Mouse (Mus musculus): ENCODE results near the gene Il10. TPM values are rescaled to one million over a fixed set of nuclear protein-coding genes. Genes with fewer than 3 reads are reported as not detected.

Il10 gene
- polyA plus RNA-seq, 1 experiment from 2014 or later, result not detected

DNA sequence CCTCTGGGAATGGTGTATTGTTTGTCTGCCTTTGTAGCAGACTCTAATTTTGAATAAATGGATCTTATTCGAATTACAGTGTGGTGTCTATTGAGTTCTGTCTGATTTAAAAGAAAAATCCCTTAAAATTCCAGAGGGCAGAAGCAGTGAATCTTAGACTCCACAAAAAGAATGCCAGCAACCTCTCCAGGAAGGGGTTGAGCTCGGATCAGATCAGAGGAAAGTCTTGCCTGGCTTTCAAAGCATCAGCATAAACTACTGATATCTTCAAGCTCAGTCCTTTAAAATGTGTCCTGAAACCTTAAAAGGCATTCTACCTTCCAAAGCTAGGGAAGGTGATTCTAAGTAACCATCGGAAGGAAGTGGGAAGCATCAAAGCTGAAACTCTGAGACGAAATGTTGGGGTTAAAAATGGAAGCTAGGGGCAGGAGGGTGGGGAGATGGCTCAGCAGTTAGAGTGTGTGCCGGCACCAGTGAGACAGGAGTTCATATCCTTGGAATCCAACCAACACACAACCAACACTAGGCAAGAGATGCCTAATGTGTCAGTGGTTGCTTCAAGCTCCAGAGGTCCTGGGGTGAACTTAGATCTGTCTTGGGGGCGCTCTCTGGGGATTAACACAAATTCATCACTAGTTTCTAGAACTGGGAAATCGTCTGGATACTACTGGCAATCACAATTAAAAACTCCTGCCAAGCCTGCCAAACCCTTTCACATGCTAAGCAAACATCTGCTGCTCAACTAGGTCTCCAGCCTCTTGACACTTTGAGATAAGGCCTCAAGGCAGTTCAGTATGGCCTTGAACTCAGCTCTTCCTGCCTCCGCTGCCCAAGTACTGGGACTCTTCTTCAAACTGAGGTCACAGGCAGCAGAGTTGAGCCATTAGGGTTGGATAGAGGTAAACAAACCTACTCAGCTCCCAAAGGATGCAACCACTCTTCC lies 5.5 kb downstream of the Il10 start:
- no peak for DNase-seq (ENCODE audit: low spot score)
- 89% methylated on average over 8 of the region's 8 CpGs for WGBS

DNA sequence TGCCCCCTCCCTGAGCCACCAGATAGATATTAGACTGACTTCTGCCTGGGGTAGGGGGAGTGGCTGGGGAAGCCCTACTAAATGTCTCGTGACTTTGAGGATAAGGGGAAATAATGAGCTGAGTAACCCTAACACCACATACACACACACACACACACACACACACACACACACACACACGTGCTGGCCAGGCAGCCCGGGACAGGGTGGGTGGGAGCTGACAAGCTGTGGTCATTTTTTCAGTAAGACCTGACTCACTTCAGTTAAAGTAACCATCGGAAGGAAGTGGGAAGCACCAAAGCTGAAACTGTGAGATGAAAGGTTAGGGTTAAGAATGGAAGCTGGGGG lies 6.2 kb downstream of the Il10 start:
- Histone ChIP-seq H3K9ac (no peak overlapping the region), H3K4me3 (replicated peaks; ENCODE audit: low read length) (no peak overlapping the region), H3K4me2 (replicated peaks) (no peak overlapping the region), H3K36me3 (replicated peaks; ENCODE audit: control insufficient read depth, insufficient read depth) (no peaks in the 10 kb centered on the region), H3K27me3 (ENCODE audit: control insufficient read depth, insufficient read depth, low read length) (no peaks in the 10 kb centered on the region), H3K27ac (no peak overlapping the region), H3K4me1 (replicated peaks; ENCODE audit: control insufficient read depth, insufficient read depth, low read length) (no peaks in the 10 kb centered on the region), H3K9me3 (ENCODE audit: control insufficient read depth, low read length) (no peaks in the 10 kb centered on the region)
- DNase-seq (ENCODE audit: low spot score), result no peak
- 93% methylated on average over 4 of the region's 4 CpGs for WGBS
- ATAC-seq (ENCODE audit: low FRiP score), result no peak

More for the DNA sequence above, 5.5 kb downstream of the Il10 start:
- no peaks in the 10 kb centered on the region for H3K9me3 ChIP-seq (ENCODE audit: control insufficient read depth, low read length)
- no peak overlapping the region for H3K9ac ChIP-seq
- no peak overlapping the region for H3K4me3 ChIP-seq (replicated peaks; ENCODE audit: low read length)
- no peak overlapping the region for H3K4me2 ChIP-seq (replicated peaks)
- H3K27me3 ChIP-seq (ENCODE audit: control insufficient read depth, insufficient read depth, low read length), result no peaks in the 10 kb centered on the region
- no peak for ATAC-seq (ENCODE audit: low FRiP score)
- no peaks in the 10 kb centered on the region for H3K36me3 ChIP-seq (replicated peaks; ENCODE audit: control insufficient read depth, insufficient read depth)
- H3K4me1 ChIP-seq (replicated peaks; ENCODE audit: control insufficient read depth, insufficient read depth, low read length), result no peaks in the 10 kb centered on the region
- H3K27ac ChIP-seq, result no peak overlapping the region

DNA sequence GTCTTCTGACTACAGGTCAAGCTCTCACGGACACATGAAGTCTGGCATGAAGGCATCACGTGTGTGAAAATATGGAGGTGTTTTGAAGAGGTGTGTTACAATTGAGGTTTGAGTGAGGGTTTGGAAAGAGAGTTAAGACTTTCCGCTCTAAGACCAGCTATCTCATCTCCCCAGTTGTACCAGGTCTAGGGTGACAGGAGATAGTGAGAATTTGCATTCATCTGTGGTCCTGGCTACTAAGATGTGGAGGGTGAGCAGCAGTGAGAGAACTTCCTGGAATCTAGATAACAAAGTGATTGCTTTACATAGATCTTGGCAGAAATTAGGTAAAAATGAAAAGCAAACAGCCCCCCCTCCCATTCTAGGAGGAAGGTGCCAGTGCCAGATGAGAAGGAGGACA lies 9.6 kb downstream of the Il10 start:
- Histone ChIP-seq H3K27me3 (ENCODE audit: control insufficient read depth, insufficient read depth, low read length) (no peaks in the 10 kb centered on the region), H3K4me2 (replicated peaks) (no peak overlapping the region), H3K4me3 (replicated peaks; ENCODE audit: low read length) (no peak overlapping the region), H3K4me1 (replicated peaks; ENCODE audit: control insufficient read depth, insufficient read depth, low read length) (no peaks in the 10 kb centered on the region), H3K36me3 (replicated peaks; ENCODE audit: control insufficient read depth, insufficient read depth) (no peaks in the 10 kb centered on the region), H3K27ac (no peak overlapping the region), H3K9ac (no peak overlapping the region), H3K9me3 (ENCODE audit: control insufficient read depth, low read length) (no peaks in the 10 kb centered on the region)
- ATAC-seq (ENCODE audit: low FRiP score) (no peak), DNase-seq (ENCODE audit: low spot score) (no peak)
- 91% methylated on average over 3 of the region's 3 CpGs for WGBS

DNA sequence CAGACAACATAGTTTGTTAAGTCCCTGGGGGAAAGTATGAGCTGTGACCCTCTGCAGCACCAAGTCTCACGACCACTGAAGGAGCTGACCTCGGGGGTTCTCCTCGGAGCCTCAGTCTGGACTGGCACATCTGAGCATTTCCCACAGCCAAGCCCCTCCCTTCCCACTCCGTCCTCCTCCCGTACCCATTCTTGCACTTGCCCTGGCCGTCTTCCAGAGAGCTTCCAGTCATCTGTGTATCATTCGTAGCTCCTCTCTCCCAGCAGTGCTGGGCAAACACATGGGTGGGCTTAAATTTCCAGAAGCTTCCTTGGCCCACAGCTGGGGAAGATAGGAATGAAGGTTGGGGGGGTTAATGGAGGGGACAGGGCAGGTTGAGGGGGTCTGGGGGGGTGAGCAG lies 10.6 kb downstream of the Il10 start:
- no peaks in the 10 kb centered on the region for H3K4me1 ChIP-seq (replicated peaks; ENCODE audit: control insufficient read depth, insufficient read depth, low read length)
- no peak for DNase-seq (ENCODE audit: low spot score)
- no peak overlapping the region for H3K27ac ChIP-seq
- WGBS, result 53% methylated on average over 7 of the region's 7 CpGs
- H3K27me3 ChIP-seq (ENCODE audit: control insufficient read depth, insufficient read depth, low read length), result no peaks in the 10 kb centered on the region
- no peak overlapping the region for H3K4me2 ChIP-seq (replicated peaks)
- H3K9ac ChIP-seq, result no peak overlapping the region
- H3K4me3 ChIP-seq (replicated peaks; ENCODE audit: low read length), result no peak overlapping the region
- no peaks in the 10 kb centered on the region for H3K9me3 ChIP-seq (ENCODE audit: control insufficient read depth, low read length)
- ATAC-seq (ENCODE audit: low FRiP score), result no peak
- no peaks in the 10 kb centered on the region for H3K36me3 ChIP-seq (replicated peaks; ENCODE audit: control insufficient read depth, insufficient read depth)

DNA sequence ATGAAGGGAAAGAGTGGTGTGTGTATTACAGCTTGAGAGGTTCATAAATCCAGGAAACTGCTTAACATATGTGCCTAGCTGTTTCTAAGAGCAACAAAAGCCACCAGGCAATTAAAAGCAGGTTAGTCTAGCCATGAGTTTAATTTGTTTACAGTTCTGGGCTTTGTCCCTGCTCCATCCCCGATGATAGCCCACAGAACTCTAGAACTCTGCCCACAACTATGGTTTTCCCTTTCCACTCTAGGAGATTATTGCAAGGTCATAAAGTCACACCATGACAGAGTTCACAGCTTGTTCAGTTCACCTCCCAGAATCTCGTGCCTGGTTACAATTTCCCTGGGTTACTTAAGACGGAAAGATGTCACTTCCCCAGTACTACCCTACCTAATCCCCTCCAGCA lies 11.6 kb downstream of the Il10 start:
- no peaks in the 10 kb centered on the region for H3K27me3 ChIP-seq (ENCODE audit: control insufficient read depth, insufficient read depth, low read length)
- H3K4me2 ChIP-seq (replicated peaks), result no peak overlapping the region
- H3K9ac ChIP-seq, result no peak overlapping the region
- H3K4me1 ChIP-seq (replicated peaks; ENCODE audit: control insufficient read depth, insufficient read depth, low read length), result no peaks in the 10 kb centered on the region
- H3K27ac ChIP-seq, result no peak overlapping the region
- ATAC-seq (ENCODE audit: low FRiP score), result no peak
- H3K36me3 ChIP-seq (replicated peaks; ENCODE audit: control insufficient read depth, insufficient read depth), result no peaks in the 10 kb centered on the region
- no peak for DNase-seq (ENCODE audit: low spot score)
- H3K9me3 ChIP-seq (ENCODE audit: control insufficient read depth, low read length), result no peaks in the 10 kb centered on the region
- 72% methylated on average over 3 of the region's 3 CpGs for WGBS
- no peak overlapping the region for H3K4me3 ChIP-seq (replicated peaks; ENCODE audit: low read length)

DNA sequence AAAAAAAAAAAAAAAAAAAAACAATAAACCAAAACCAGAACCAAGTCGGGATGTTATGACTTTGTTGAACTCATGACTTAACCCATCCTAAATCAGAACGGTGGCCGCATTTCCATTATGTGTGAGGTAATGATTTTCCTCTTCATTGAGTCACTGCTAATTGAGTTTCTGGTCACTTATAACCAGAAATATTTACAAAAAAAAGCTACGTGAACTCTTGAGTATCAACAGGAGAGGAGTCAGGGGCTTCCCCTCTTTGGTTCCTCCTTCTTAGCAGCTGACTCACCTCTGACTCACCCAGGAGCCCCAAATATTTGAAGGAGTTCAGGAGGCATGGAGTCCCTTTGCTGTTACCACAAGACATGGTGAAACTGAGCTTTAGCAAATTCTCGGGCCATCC lies 18.4 kb downstream of the Il10 start:
- WGBS, result 97% methylated on average over 5 of the region's 5 CpGs
- no peaks in the 10 kb centered on the region for H3K4me1 ChIP-seq (replicated peaks; ENCODE audit: control insufficient read depth, insufficient read depth, low read length)
- H3K9ac ChIP-seq, result no peak overlapping the region
- no peak overlapping the region for H3K4me2 ChIP-seq (replicated peaks)
- no peak overlapping the region for H3K27ac ChIP-seq
- no peak overlapping the region for H3K4me3 ChIP-seq (replicated peaks; ENCODE audit: low read length)
- H3K27me3 ChIP-seq (ENCODE audit: control insufficient read depth, insufficient read depth, low read length), result no peaks in the 10 kb centered on the region
- H3K9me3 ChIP-seq (ENCODE audit: control insufficient read depth, low read length), result peaks cover 9% of the 10 kb centered on the region; the same call in 1 of the 2 replicates
- ATAC-seq (ENCODE audit: low FRiP score) (no peak), DNase-seq (ENCODE audit: low spot score) (no peak)
- H3K36me3 ChIP-seq (replicated peaks; ENCODE audit: control insufficient read depth, insufficient read depth), result no peaks in the 10 kb centered on the region

DNA sequence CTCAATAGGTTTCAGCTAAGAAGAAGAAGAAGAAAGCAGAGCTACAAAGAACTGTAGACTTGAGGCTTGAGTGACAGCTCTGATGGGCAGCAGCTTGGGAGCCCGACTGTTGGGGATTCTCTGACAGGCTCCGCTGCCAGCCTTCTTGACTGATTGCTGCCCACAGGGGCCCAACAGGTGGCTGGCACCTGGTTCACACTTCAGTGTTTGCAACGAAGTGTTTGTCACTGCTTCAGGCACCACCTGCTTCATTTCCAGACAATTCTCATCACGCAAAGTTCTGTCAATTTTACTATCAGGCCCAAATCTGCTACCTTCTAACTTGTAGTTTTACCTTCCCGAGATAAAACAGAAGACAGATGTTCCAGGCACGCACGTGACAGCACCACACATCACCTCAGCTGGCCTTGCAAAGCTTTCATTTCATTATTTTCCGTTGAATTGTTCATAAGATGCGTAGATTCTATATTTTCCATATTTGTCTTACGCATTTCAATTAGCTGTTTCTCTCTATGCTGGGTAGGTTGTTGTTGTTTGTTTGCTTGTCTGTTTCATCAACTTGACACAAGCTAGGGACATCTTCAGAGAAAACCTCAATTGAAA lies 18.9 kb downstream of the Il10 start:
- DNase-seq (ENCODE audit: low spot score), result no peak
- H3K9ac ChIP-seq, result no peak overlapping the region
- WGBS, result 93% methylated on average over 10 of the region's 10 CpGs

DNA sequence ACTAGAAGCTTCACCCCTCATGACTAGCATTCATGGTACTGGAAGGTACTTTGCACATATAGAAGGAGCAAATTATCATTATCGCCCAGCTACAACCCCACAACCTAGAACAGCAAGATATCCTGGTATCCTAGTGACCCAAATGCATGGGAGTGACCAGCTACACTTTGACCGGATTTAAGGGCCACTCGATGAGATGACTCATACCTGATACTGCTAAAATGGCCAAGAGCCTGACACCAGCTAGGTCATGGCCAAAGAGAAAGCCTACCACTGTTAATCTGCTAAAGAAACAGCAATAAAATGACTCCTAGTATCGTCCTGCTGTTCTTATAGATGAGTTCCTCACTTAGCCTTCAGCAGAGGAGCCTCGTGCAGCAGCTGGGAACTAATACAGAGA lies 19.8 kb downstream of the Il10 start:
- H3K27ac ChIP-seq, result no peak overlapping the region
- H3K27me3 ChIP-seq (ENCODE audit: control insufficient read depth, insufficient read depth, low read length), result no peaks in the 10 kb centered on the region
- H3K9ac ChIP-seq, result no peak overlapping the region
- DNase-seq (ENCODE audit: low spot score) (no peak), ATAC-seq (ENCODE audit: low FRiP score) (no peak)
- 92% methylated on average over 5 of the region's 5 CpGs for WGBS
- no peak overlapping the region for H3K4me3 ChIP-seq (replicated peaks; ENCODE audit: low read length)
- H3K4me1 ChIP-seq (replicated peaks; ENCODE audit: control insufficient read depth, insufficient read depth, low read length), result no peaks in the 10 kb centered on the region
- H3K4me2 ChIP-seq (replicated peaks), result no peak overlapping the region
- peaks cover 9% of the 10 kb centered on the region; the same call in 1 of the 2 replicates for H3K9me3 ChIP-seq (ENCODE audit: control insufficient read depth, low read length)
- no peaks in the 10 kb centered on the region for H3K36me3 ChIP-seq (replicated peaks; ENCODE audit: control insufficient read depth, insufficient read depth)

More for the DNA sequence above, 18.9 kb downstream of the Il10 start:
- no peak overlapping the region for H3K4me3 ChIP-seq (replicated peaks; ENCODE audit: low read length)
- no peak for ATAC-seq (ENCODE audit: low FRiP score)
- no peak overlapping the region for H3K4me2 ChIP-seq (replicated peaks)
- H3K4me1 ChIP-seq (replicated peaks; ENCODE audit: control insufficient read depth, insufficient read depth, low read length), result no peaks in the 10 kb centered on the region
- peaks cover 9% of the 10 kb centered on the region; the same call in 1 of the 2 replicates for H3K9me3 ChIP-seq (ENCODE audit: control insufficient read depth, low read length)
- H3K27ac ChIP-seq, result no peak overlapping the region
- no peaks in the 10 kb centered on the region for H3K27me3 ChIP-seq (ENCODE audit: control insufficient read depth, insufficient read depth, low read length)
- no peaks in the 10 kb centered on the region for H3K36me3 ChIP-seq (replicated peaks; ENCODE audit: control insufficient read depth, insufficient read depth)

DNA sequence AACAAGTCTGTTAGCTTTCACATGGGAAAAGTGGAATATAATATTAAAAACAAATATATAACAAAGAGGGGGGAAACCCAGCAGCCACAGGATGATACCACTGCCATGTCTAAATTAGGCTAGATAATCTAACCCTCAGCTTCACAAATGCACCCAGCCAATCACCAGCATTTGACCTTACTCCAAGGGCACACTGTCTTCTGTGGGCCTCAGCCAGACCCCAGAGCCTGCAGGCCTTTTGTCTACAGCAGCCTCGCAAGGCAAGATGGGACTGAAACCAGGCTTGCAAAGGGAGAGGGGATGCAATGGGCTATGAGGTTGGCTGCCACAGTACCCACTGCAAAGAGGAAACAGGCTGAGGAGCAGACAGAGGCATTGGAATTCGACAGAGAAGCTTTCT lies 22.6 kb downstream of the Il10 start:
- WGBS, result 46% methylated on average over 2 of the region's 2 CpGs
- no peaks in the 10 kb centered on the region for H3K4me1 ChIP-seq (replicated peaks; ENCODE audit: control insufficient read depth, insufficient read depth, low read length)
- H3K27me3 ChIP-seq (ENCODE audit: control insufficient read depth, insufficient read depth, low read length), result no peaks in the 10 kb centered on the region
- DNase-seq (ENCODE audit: low spot score) (no peak), ATAC-seq (ENCODE audit: low FRiP score) (no peak)
- H3K4me2 ChIP-seq (replicated peaks), result no peak overlapping the region
- H3K27ac ChIP-seq, result no peak overlapping the region
- H3K9me3 ChIP-seq (ENCODE audit: control insufficient read depth, low read length), result peaks cover 5% of the 10 kb centered on the region; the same call in 1 of the 2 replicates
- no peak overlapping the region for H3K9ac ChIP-seq
- H3K4me3 ChIP-seq (replicated peaks; ENCODE audit: low read length), result no peak overlapping the region
- no peaks in the 10 kb centered on the region for H3K36me3 ChIP-seq (replicated peaks; ENCODE audit: control insufficient read depth, insufficient read depth)
